Mouse (Mus musculus) cerebellum, adult 8-10 months (tissue): ENCODE measurements around the gene Tmem159.

Experiments used
- DNase-seq: peaks from one replicate; pipeline ENCODE4 v3.0.0; 2022

Gene Tmem159

DNA sequence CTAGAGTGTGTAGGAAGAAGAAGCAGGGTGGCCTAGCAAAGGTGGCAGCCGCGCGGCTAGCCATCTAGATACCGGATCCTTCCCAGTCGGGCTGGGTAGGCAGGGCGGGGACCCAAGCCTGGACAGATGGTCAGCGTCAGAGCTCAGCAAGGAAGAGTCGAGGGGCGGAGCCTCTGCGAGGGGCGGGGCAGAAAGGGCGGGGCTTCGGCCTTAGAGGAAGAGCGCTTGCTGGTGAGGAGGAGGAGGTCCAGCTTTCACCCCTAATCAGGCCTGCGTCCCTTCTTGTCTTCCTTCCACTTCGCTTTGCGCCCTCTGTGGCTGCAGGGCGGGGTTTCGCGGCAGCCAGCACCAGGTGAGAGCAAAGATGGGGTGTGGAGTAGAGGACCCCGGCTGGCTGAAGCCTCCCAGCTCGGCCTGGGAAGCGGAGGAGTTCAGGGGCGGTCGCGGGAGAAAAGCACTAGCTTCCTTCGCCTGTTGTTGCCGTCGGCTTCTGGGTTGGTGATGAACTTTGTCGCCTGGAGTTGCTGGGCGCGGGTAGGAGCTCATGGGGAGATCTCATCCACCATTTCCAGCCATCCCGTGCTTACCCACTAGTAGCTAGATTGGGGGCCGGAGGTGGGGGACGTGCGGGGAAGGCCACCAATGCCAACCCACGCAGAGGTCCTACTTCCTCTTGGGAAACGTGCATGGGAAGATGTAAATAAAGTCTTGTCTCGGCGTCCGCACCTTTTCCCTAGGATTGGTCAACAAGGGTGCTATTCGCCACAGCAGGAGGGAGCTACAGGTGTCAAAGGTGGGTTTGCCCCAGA, at the start of gene Tmem159:
Tmem159 (plus strand) TSS at position 190 of the 809 bp plus-strand sequence.
- DNase-seq, result peak; percentile 84

DNA sequence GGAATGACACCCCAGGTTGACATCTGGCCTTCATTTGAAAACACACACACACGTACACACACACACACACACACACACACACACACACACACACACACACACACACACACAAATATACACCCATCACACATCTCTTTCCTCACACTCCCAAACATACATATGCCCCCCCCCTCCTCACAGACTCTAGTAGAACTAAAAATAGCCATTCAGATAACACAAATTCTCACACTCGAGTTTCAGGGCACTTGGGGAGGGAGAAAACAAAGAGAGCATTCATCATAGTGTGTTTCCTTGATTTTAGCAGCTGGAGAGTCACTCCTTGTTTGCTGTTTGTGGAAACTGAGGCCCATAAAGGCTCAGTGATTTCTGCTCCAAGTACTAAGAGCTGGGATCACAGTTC, 48.1 kb upstream of the Tmem159 start:
- no peak for DNase-seq

DNA sequence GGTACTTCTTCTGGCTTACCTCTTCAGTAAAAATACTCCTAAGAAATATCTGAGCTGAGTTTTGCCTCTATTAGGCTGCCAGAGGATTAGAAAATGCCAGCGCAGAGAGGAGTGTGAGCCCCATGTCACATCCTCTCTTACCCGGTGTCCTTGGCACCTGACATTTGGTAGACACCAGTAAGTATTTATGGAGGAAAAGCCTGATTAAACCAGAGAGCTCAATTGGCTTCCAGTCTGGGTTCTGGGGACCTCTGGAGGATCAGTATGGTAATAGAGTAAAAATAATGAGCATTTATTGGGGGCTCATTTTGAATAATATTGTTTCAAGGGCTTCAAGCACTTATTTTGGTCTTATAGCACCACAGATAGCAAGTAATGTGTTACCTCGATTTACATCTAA, 46.7 kb upstream of the Tmem159 start:
- no peak for DNase-seq

DNA sequence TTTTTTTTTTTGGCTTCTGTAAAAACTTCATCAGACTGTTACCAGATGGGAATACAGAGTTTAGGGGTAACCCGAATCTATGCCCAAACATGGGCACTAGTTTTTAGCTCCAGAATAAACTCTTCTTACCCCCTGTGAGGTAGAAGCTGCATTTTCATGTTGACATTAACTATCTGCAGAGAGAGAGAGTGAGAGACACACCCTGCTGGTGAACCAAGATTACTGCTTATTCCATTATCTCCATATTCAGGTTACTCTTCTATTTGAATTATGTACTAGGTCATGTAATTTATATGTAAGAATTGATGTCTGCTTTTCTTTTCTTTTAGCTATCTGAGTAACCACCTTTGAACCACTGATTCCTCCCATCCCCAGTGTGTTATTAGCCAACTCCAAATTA, 38.1 kb upstream of the Tmem159 start:
- no peak for DNase-seq

DNA sequence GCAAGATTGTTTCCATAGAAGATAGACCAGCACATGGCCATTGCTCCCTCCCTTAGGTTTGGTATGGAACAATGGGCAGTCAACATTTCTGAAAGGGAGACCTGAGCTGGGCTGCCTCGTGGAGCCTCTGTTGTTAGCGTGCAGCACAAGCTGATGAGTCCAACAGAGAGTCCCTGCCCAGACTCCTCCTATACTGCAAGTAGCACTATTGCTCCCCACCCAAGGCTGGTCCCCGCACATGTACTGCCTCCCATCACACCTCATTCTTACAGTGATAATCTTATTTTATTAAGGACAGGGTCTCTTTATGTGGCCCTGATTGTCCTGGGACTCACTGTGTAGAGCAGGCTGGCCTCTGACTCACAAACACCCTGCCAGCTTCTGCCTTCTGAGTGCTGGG, 34.0 kb upstream of the Tmem159 start:
- no peak for DNase-seq

DNA sequence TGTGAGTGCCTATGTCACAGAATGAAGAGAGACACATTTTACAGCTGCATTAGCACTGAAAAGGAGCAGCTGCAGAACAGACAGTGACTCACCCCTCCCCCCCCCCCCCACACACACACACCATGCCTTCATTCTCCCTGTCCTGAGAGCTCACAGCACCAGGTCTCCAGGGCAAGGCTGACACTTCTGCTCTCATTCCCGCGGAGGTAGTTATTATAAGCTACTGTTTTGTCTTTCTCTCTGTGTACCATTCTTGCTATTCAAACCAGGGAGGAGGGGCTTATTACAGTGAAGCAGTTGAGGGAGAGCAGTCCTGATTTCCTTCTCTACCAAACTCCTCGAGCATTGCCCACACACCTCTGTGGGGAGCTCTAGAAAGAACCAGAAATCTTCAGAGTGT, 33.0 kb upstream of the Tmem159 start:
- no peak for DNase-seq

DNA sequence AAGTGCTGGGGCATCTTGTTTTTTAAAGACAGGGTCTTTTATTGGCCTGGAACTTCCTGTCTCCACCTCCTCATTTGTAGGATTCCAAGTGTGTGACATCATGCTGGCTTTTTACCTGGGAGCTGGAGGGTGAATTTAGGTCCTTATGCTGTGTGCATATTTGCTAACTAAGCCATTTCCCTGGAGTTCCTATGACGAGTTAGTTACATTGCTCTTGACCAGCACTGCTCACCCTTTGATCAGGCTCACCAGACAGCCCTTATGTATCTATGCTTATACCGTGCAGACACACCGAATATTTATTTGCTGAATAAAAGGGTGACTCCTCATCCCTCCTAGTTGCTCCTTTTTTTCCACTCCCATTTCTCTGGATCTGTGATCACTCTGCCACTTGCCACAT, 22.0 kb upstream of the Tmem159 start:
- no peak for DNase-seq

DNA sequence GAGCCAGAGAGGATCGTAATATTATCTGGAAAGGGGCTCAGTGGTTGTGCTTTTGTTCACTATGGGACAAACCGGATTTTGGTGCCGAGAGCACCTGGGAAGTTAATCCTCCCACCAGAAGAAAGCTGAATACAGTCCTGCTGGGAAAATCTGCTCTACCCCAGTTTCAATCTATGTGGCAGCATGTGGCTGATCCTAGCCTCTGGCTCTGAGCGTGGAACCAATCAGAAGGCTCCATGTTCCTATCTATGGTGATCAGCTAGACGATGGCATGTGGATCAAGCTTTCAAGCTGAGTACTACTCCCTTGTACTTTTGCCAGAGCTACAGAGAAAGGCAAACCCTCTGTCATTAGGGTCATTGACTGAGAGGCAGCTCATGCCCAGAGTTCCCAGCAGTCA, 9.1 kb upstream of the Tmem159 start:
- DNase-seq, result no peak

DNA sequence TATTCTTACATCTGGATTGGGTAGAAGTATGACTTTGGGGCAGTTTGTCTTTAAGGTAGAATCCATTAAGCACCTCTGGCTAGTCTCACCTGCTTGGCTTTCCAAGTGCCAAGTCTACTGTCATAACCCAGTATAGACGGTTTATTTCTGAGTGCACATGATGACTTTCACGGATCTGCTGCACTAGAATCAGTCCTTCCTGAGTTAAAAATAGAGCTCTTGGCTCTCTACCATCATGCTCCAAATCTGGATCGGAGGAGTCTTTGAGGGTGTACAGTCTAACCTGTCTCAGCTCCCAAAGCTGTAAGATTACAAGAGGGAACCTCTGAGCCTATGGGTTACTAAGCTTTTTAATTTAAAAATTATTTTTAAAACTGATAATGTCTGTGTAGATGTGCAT, 7.9 kb upstream of the Tmem159 start:
- no peak for DNase-seq

DNA sequence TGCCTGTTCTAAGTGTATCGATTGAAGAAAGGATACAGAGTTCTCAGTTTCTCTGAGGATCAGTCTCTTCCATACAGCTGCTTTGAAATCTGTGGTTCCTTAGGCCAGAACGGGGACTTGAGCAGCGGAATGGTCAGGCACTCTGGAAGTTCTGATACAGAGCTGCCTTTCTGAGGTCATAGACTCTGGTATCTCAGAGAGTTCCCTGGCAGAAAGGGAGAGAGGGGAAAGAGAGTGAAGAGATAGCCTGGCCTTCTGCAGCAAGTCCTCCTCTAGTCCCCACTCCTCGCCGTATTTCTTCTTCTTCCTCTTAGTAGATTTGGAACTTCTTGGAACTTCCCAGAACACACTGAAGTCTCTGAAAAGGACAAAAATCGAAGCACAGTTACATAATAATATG, 7.0 kb upstream of the Tmem159 start, which contains the start of gene Dnah3:
Dnah3 (minus strand) TSS at position 101 of the 400 bp plus-strand sequence.
- DNase-seq, result no peak

DNA sequence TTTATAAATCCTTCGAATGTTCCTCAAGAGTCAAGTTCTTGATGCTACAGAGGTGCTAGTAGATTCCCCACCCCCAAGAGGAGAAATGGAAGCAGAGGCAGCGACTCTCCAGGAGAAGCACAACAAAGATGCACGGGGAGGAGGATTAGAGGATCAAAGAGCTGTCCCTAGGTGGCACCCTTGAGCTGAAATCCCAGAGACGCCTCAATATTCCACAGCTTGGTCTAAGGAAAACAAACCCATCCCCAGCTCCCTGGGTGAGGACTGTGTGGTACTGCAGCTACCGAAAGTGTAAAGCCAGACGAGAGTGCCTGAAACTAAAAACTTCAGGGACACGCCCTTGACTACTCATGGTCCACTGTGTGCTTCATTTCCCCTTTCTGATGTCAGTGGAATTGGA, 4.3 kb upstream of the Tmem159 start:
- peak; percentile 58 for DNase-seq

DNA sequence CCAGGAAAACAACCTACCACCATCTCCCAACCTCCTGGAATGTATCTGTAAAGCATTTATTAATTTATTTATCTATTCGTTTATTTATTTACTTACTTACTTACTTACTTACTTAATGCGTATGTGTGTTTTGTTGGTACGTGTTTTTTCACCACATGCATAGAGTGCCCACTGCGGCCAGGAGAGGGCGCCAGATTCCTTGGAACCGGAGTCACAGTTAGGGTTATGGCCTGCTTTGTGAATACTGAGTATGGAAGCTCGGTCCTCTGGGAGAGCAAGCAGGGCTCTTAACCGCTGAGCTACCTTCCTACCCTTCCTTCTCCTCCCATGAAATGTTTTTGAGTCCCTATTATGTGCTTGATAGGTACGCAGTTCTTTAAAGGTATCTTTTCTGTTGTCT, 3.8 kb upstream of the Tmem159 start:
- peak; percentile 44 for DNase-seq

DNA sequence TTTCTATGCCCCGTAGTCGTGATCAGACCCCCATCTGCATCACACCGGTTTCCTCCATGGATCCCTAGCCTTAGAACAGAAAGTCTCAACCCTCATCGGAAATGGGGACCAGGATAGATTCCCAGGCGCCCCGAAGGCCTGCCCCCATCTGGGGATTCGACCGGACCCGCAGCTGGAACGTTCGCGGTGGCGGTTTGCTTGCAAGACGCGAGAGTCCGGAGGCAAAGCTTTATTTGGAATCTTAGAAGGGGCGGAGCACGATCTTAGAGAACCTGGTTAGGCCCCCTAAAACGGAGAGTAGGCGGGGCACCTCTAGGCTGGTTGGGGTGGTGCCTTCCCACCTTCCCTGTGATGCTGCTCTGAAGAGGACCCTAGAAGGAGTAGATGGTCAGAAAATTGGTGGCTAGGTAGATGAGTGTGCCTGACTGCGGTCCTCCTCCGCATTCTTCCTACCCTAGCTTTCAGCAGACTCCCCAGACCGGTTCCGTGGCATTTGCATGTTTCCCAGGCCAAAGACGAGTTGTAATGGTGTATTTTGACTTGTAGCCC, 940 bp downstream of the Tmem159 start:
- peak; percentile 18 for DNase-seq

DNA sequence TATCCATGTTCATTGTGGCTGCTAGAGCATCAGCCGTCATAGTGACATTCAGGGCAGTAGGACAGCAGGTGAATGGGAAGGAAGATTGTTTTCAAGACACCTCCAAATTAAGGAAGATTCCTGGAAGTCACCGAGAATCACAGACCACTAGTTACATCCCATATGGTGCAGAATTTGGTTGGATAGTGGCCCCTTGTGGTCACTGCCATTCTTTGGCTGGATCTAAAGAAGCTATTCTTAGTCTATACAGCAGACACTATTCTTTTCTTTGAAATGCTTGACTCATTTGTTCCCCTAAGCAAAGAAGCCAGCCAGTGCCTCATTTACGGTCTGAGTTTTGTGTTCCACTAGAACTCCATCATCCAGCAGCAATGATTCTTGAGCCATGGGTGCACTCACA, 2.8 kb downstream of the Tmem159 start:
- DNase-seq, result no peak

DNA sequence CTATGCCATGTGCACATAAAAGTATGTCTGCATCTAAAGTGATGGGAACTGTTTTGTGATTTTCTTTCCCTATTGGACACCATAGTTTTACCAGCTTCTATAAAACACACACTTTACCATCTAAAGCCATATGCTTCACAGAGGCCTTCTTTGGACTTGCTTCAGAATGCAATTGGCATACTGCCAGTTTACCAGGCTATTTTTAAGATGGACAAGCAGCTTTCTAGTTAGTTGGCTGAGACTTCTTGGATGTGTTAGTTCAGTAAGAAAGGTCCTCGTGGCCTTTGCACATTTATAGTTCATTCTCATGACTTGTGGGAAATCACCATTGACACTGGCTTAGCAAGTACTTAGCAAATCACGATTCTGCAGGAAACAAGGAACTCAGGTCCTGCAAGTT, 4.2 kb downstream of the Tmem159 start:
- DNase-seq, result no peak

DNA sequence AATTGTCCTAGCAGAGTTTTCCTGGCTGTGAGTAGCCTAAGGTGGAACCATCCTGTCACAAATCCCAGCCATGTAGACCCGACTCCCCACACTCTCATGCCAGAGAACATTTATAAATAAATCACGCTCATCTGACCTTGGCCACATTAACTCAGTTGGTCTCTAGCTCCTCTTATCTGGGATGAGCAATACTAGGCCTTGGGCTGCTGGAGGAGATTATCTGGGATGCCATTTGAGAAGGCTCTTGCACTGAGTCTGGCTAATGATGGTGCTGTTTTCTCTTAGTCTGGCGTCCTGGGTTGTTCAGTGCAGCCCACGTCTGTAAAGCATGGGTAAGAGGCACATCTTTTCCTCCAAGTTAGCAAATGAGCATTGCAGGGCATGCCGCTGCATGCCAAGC, 7.5 kb downstream of the Tmem159 start:
- no peak for DNase-seq

DNA sequence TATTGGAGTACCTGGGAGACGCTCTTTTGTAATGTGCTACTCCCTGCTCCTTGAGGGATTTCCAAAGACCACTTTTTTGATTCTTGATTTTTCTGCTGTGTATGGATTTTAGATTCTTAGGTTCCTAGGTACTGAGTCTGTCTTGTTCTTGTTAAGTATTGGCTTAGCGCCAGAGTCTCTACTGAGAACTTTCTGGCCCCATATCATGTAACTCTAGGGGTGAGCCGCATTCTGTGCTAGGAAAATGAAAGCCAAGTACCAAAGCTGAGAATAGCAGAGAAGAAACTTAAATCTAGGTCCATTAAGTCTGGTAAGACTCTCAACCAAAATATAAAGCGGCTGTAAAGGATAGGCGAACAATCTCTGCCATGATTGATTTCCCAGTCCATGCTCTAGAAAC, 14.8 kb downstream of the Tmem159 start:
- DNase-seq, result no peak

DNA sequence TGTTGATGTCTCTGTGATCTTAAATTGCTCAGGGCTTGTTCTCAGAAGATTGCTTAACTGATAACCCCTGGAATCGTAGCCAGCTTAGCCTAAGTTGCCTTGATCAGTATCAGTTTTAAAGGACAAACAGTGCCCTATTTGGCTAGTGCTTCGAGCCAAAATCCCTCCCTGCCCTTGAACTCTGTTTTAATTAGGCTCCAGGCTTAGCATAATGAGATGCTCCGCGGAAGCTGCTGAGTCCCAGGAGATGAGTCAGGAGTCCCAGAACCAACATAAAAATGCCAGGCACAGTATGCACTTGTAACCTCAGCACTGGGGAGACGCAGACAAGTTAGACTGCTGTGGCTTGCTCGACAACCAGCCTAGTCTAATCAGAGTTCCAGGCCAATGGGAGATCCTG, 15.4 kb downstream of the Tmem159 start:
- no peak for DNase-seq

DNA sequence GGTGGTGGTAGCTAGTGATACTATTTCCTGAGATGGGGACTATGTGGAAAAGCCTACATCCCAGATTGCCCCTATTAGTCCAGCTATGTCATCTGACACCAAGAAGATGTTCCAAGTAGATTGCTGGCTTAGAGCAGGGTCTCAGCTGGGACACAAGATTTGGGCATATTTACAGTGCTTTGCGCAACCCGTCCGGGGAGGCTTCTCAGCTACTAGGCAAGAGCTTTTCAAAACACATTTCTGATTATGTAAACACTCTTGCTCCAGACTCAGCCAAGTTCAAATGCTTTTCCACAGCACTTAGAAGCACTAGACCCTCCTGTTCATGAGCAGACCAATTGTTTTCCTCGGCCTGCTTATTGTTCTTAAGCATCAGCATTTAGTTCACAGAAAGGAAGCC, 21.6 kb downstream of the Tmem159 start:
- no peak for DNase-seq

DNA sequence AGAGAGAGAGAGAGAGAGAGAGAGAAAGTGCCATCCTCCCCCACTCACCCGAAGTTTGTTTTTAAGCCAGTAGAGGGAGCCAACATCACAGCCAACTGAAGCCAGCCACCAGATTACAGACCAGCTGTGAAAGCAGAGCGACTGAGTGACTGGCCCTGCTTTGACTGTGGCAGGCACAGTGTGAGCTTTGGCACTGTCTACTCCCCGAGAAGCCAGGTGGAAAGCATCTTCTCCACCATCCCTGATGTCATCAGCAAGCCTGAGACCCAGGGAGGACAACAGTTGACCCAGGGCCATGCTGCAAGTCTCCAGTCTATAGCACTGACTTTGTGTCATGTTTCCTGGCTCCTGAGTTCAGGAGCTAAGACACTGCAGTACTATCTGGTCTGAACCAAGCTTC, 22.7 kb downstream of the Tmem159 start:
- peak; percentile 66 for DNase-seq

DNA sequence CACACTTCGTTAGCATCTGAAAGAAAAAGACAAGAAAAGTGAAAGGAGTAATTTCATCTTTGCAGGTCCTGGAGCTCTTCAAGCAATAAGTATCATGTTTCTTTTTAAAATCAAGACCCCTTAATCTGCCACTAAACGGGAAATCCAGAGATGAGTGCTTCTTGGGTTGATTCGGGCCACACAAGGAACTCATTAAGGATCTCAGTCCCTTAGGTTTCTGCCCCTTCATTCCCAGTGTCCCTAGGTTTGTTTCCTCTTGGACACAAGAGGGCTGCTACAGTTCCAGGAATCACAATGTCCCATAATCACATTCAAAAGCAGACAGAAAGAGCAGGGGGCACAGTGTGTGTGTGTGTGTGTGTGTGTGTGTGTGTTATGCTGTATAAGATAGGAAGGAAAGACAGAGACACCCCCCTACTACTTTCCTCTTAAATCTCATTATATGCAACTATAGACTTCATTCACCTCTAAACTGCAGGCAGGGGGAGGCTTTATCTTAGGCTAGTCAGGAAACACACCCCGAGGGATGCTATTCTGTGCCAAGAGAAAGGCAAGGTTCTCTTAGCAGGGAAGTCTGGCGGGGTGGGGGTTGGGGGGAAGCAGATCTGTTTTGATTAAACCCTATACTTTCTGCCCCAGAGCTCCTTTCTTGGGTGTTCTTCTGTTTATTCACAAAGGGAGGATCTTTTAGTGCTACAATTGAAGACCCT, 25.0 kb downstream of the Tmem159 start:
- no peak for DNase-seq

DNA sequence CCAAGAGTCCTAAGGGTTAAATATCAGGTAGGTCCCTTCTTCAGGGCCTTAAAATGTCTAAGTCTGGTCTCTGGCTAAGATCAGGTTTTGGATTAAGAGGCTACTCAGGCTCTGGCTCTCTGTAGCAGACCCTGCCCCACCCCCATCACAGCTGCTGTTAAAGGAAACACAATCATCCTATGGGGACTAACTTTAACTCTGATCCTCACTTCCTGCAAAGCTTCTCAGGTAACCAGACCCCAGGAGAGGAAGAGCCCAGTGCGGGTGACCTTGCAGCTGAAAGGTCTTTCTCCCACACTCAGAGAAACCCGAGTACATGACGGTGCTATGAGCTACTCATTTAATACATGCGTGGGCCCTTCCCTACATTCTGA, 25.5 kb downstream of the Tmem159 start:
- DNase-seq, result no peak

DNA sequence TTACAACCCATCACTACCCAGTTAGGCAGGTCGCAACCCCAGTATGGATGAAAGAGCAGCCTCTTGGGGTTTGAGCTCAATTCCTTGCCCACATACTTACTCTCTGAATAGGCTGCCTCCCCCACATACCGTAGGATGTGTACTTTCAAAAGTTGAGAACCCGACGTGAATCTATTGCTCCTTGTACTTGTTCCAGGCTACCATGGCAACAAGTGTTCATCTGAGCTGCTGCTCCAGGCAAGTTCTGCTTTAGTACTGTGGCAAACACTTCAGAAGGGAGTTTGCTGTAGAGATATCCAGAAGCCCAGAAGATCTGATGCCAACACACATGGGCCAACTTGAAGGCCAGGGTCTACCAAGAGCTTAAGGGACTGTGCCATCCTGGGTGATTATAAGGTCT, 26.8 kb downstream of the Tmem159 start:
- no peak for DNase-seq

DNA sequence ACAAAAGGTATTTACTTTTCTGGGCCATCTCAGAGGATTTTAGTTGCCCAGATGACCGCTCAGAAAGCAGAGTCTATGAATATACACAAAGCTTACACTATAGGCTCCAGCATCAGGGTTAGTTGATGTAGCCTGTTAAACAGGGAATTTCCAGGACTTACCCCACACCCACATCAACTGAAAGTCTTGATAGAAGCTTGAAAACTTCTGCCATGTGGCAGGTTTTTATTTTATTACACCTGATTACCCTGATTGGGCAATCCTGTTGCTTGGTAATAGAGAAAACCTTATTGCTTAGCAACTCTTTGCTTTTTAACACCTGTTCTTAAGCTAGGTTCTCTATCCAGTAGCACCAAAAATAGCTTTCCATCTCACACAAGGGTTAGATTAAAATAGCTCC, 40.6 kb downstream of the Tmem159 start:
- DNase-seq, result no peak
